Mouse (Mus musculus) neural tube, embryonic 14.5 days (tissue): ENCODE results near the gene Vmn2r80. TPM values are rescaled to one million over a fixed set of nuclear protein-coding genes. Genes with fewer than 3 reads are reported as not detected.

Experiments used
- ATAC-seq: fragments of 200-750 bp; cut with Nextera tagmentation; 2 replicates; pipeline ENCODE4 v1.8.0; 2017; ENCODE audit warnings: low read depth, mild to moderate bottlenecking, moderate TSS enrichment, moderate library complexity
- H3K27ac ChIP-seq: fragments of 300-500 bp; sonication (generic); 2 replicates; pipeline ENCODE4 v1.5.1; 2014; ENCODE audit warnings: low read depth, mild to moderate bottlenecking, control low read depth, low read length, moderate library complexity, mixed read lengths
- H3K27me3 ChIP-seq: fragments of 300-500 bp; sonication (generic); 2 replicates; pipeline ENCODE4 v1.6.1; 2014; ENCODE audit warnings: low read length; ENCODE audit not compliant: control insufficient read depth, insufficient read depth
- H3K36me3 ChIP-seq: fragments of 300-500 bp; sonication (generic); 2 replicates; pipeline ENCODE4 v1.6.1; 2014; ENCODE audit warnings: low read length, mixed read lengths; ENCODE audit not compliant: control insufficient read depth, insufficient read depth
- H3K4me1 ChIP-seq: fragments of 300-500 bp; sonication (generic); 2 replicates; pipeline ENCODE4 v1.6.1; 2014; ENCODE audit warnings: low read length; ENCODE audit not compliant: control insufficient read depth, insufficient read depth
- H3K4me2 ChIP-seq: fragments of 300-500 bp; sonication (generic); 2 replicates; pipeline ENCODE4 v1.6.1; 2014; ENCODE audit warnings: mild to moderate bottlenecking, low read depth, low read length, control low read depth
- H3K4me3 ChIP-seq: fragments of 300-500 bp; sonication (generic); 2 replicates; pipeline ENCODE4 v1.5.1; 2014; ENCODE audit warnings: low read depth, low read length, control low read depth, mixed read lengths
- H3K9ac ChIP-seq: fragments of 300-500 bp; sonication (generic); replicated peaks from 2 replicates; pipeline ENCODE4 v1.6.1; 2014; ENCODE audit warnings: low read depth, mild to moderate bottlenecking, control low read depth, low read length, mixed read lengths
- H3K9me3 ChIP-seq: fragments of 300-500 bp; sonication (generic); 2 replicates; pipeline ENCODE4 v1.6.1; 2016; ENCODE audit warnings: low read length; ENCODE audit not compliant: control insufficient read depth
- WGBS: fragments of 180-500 bp; shearing (Covaris S2); extraction: QIAGEN DNeasy Blood & Tissue Kit; methylation state at CpG from one replicate; pipeline ENCODE4 v1.1.7; 2014; 5-methylcytosine and 5-hydroxymethylcytosine counted together
- polyA plus RNA-seq: library from polyadenylated mRNA; unstranded; fragments of >200 nt; fragmentation: Nextera tagmentation; extraction: Ambion mirVana; gene quantifications from 2 replicates; pipeline ENCODE4 v1.2.1, GENCODE M21; 2014

The Vmn2r80 gene
- polyA plus RNA-seq, 1 experiment from 2014 or later, result not detected

DNA sequence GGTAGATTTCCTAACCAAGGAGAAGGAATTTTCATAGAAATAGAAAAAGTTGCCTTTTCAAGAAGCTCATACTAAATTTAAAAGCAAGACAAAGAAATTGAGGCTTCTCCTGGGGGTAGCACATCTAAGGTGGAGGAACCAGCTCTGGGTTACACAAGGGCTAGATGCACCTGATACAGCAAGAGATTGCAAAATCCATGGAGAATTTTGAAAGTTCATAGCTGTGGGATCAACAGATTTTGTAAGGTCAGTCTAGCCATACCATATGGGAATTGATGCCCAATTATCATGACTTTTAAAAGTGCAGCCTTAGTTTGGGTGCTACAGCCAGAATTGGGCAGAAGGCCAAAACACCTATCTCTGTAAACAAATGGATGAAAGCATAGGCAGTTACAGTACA, 71.9 kb downstream of the Vmn2r80 start:
- no peak for ATAC-seq
- H3K9ac ChIP-seq, result no peak overlapping the region
- no peaks in the 10 kb centered on the region for H3K36me3 ChIP-seq
- no peak overlapping the region for H3K4me3 ChIP-seq
- H3K27me3 ChIP-seq, result no peaks in the 10 kb centered on the region
- H3K4me2 ChIP-seq, result no peak overlapping the region
- H3K4me1 ChIP-seq, result no peaks in the 10 kb centered on the region
- no peak overlapping the region for H3K27ac ChIP-seq
- H3K9me3 ChIP-seq, result no peaks in the 10 kb centered on the region

GRCm38 (mm10) chr10:79221606-79222005, 73.0 kb downstream of the Vmn2r80 start:
- Histone ChIP-seq H3K27ac (no peak overlapping the region), H3K4me3 (no peak overlapping the region), H3K9ac (no peak overlapping the region), H3K9me3 (no peaks in the 10 kb centered on the region), H3K4me1 (no peaks in the 10 kb centered on the region), H3K4me2 (no peak overlapping the region), H3K36me3 (no peaks in the 10 kb centered on the region), H3K27me3 (no peaks in the 10 kb centered on the region)
- ATAC-seq, result no peak

DNA sequence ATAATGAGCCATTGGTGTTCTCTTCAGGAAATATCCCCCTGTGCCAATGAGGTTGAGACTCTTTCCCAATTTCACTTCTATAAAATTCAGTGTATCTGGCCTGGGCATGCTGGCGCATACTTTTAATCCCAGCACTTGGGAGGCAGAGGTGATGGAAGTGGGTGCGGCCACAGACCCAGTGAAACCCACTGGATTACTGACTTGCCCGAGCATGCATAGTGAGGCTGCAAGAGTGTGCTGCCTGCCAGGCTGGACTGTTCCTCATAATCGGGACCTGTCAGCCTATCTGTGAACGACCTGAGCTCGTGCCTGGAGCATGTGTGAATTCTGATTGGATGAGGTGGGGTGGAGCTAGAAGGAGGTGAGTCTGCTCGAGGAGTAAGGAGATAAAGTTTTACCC, 73.6 kb downstream of the Vmn2r80 start:
- Histone ChIP-seq H3K27me3 (no peaks in the 10 kb centered on the region), H3K9me3 (no peaks in the 10 kb centered on the region), H3K4me2 (no peak overlapping the region), H3K4me1 (no peaks in the 10 kb centered on the region), H3K9ac (no peak overlapping the region), H3K36me3 (no peaks in the 10 kb centered on the region), H3K27ac (no peak overlapping the region), H3K4me3 (no peak overlapping the region)
- ATAC-seq, result no peak
- WGBS, result 82% methylated on average over 7 of the region's 7 CpGs

Other genes starting within 250 kb of the Vmn2r80 start
- not detected in 2 replicates for gene Olfr1354, start 235.6 kb upstream of the Vmn2r80 start, polyA plus RNA-seq
- not detected in 2 replicates for gene Olfr8, start 198.1 kb upstream of the Vmn2r80 start, polyA plus RNA-seq
- not detected in 2 replicates for gene Olfr1353, start 185.5 kb upstream of the Vmn2r80 start, polyA plus RNA-seq
- gene Olfr1352, start 167.7 kb upstream of the Vmn2r80 start, polyA plus RNA-seq, result not detected in 2 replicates
- not detected in 2 replicates for gene Olfr1351, start 136.3 kb upstream of the Vmn2r80 start, polyA plus RNA-seq
- gene Olfr57, start 120.0 kb upstream of the Vmn2r80 start, polyA plus RNA-seq, result 0.49 and 0.76 TPM in 2 replicates
- gene 2610008E11Rik, start 51.2 kb upstream of the Vmn2r80 start, polyA plus RNA-seq, result 55.8 and 57.0 TPM in 2 replicates
- not detected in 2 replicates for gene Vmn2r81, start 98.9 kb downstream of the Vmn2r80 start, polyA plus RNA-seq
- not detected in 2 replicates for gene Vmn2r82, start 207.8 kb downstream of the Vmn2r80 start, polyA plus RNA-seq